Mouse (Mus musculus) neural tube, embryonic 15.5 days (tissue): Measurements from ENCODE around the gene Cemip2. TPM values are rescaled to one million over a fixed set of nuclear protein-coding genes. Genes with fewer than 3 reads are reported as not detected.
"Not testable (repeated sequence)": the region's sequence is repeated elsewhere in the genome, so short reads cannot be mapped to it uniquely, and the experiment has no call there.

Experiments used
- ATAC-seq: fragments of 200-750 bp; cut with Nextera tagmentation; 2 replicates; pipeline ENCODE4 v1.8.0; 2017; ENCODE audit warnings: mild to moderate bottlenecking, moderate TSS enrichment, moderate library complexity; ENCODE audit not compliant: low FRiP score
- H3K27ac ChIP-seq: fragments of 300-500 bp; sonication (generic); replicated peaks from 2 replicates; pipeline ENCODE4 v1.5.1; 2015; ENCODE audit warnings: mild to moderate bottlenecking, inconsistent platforms
- H3K27me3 ChIP-seq: fragments of 300-500 bp; sonication (generic); replicated peaks from 2 replicates; pipeline ENCODE4 v1.6.1; 2015; ENCODE audit warnings: inconsistent platforms
- H3K36me3 ChIP-seq: fragments of 300-500 bp; sonication (generic); 2 replicates; pipeline ENCODE4 v1.6.1; 2015; ENCODE audit warnings: inconsistent platforms
- H3K4me1 ChIP-seq: fragments of 300-500 bp; sonication (generic); 2 replicates; pipeline ENCODE4 v1.6.1; 2015; ENCODE audit warnings: inconsistent platforms
- H3K4me2 ChIP-seq: fragments of 300-500 bp; sonication (generic); 2 replicates; pipeline ENCODE4 v1.6.1; 2015; ENCODE audit warnings: inconsistent platforms, mild to moderate bottlenecking, moderate library complexity
- H3K4me3 ChIP-seq: fragments of 300-500 bp; sonication (generic); replicated peaks from 2 replicates; pipeline ENCODE4 v1.5.1; 2015; ENCODE audit warnings: mild to moderate bottlenecking, inconsistent platforms
- H3K9ac ChIP-seq: fragments of 300-500 bp; sonication (generic); replicated peaks from 2 replicates; pipeline ENCODE4 v1.6.1; 2015; ENCODE audit warnings: mild to moderate bottlenecking, inconsistent platforms
- H3K9me3 ChIP-seq: fragments of 300-500 bp; sonication (generic); replicated peaks from 2 replicates; pipeline ENCODE4 v1.6.1; 2016; ENCODE audit warnings: inconsistent platforms
- WGBS: fragments of 180-500 bp; shearing (Covaris S2); methylation state at CpG from one replicate; pipeline ENCODE4 v1.1.7; 2015; ENCODE audit warnings: mixed read lengths; 5-methylcytosine and 5-hydroxymethylcytosine counted together
- polyA plus RNA-seq: library from polyadenylated mRNA; unstranded; fragments of >200 nt; fragmentation: Nextera tagmentation; extraction: Ambion mirVana; gene quantifications from 2 replicates; pipeline ENCODE4 v1.2.1, GENCODE M21; 2015

The Cemip2 gene
- polyA plus RNA-seq, 1 experiment from 2014 or later = 16.0 TPM

- no peak overlapping the region for H3K9ac ChIP-seq
- no peaks in the 10 kb centered on the region for H3K9me3 ChIP-seq
- H3K27ac ChIP-seq = no peak overlapping the region
- H3K4me2 ChIP-seq = no peak overlapping the region
- no peak overlapping the region for H3K4me3 ChIP-seq
- 92% methylated on average over 12 of the region's 12 CpGs for WGBS
- peaks cover 37% of the 10 kb centered on the region for H3K36me3 ChIP-seq
- H3K27me3 ChIP-seq = no peaks in the 10 kb centered on the region
- ATAC-seq = no peak
- no peaks in the 10 kb centered on the region for H3K4me1 ChIP-seq
Observed at GRCm38 (mm10) chr19:21858846-21859521, 80.8 kb downstream of the Cemip2 start.

DNA sequence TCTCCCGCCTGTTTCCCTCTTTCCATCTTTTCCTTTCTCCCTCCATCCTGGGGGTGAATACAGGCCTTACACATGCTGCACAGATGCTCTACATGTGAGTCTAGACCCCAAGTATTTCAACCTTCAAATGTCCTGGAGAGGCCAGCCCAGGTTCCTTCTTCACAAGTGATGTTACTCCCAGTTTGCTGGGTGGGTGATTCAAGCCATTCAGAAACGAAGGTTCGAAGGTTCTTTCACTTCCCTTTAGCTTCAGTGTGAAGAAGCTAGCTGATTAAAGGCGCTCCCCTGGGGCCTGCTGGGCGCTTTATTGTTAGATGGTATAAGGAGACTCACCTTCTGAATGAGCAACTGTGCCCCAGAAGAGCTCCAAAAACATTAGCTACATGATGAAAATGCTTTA, 82.0 kb downstream of the Cemip2 start:
- Histone ChIP-seq H3K4me2 (no peak overlapping the region), H3K9ac (no peak overlapping the region), H3K27ac (no peak overlapping the region), H3K36me3 (peaks cover 27% of the 10 kb centered on the region), H3K27me3 (no peaks in the 10 kb centered on the region), H3K4me3 (no peak overlapping the region), H3K9me3 (no peaks in the 10 kb centered on the region), H3K4me1 (no peaks in the 10 kb centered on the region)
- ATAC-seq = no peak
- WGBS = 76% methylated on average over 5 of the region's 5 CpGs

GRCm38 (mm10) chr19:21860894-21861293, 82.8 kb downstream of the Cemip2 start:
- Histone ChIP-seq H3K36me3 (peaks cover 21% of the 10 kb centered on the region), H3K27me3 (no peaks in the 10 kb centered on the region), H3K4me2 (no peak overlapping the region), H3K4me3 (no peak overlapping the region), H3K27ac (no peak overlapping the region), H3K4me1 (no peaks in the 10 kb centered on the region), H3K9ac (no peak overlapping the region), H3K9me3 (no peaks in the 10 kb centered on the region)
- no peak for ATAC-seq
- 98% methylated on average over 6 of the region's 6 CpGs for WGBS

DNA sequence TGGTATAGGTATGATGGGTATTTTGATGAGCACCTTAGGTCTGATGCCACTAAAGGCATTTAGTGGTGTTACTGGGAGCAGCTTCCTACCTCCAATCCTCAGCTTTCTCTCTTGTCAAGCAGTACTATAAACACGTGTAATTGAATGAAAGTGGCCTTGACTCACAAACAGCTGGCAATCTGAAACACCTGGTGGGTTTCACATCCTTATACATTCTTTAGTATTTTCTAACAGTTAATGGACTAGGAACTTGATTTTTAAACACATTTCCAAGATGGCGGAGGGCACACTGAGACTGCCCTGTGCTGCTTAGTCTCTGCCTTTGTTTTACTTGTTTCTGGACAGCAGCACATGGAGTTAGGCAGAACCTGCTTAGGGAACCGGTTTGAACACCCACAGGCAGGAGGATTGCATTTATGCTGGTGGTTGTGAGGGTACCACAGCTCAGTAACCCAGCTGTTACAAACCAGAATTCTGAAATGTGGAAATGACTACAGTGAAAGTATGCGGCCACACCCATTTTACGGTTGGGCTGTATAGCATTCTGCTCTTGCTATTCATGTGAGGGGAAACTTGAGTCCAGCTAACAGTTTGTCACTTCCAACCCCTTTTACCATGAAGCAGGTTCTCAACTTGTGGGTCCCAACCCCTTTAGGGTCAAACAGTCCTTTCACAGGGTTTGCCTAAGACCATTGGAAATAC, 84.3 kb downstream of the Cemip2 start:
- ATAC-seq = no peak
- no peaks in the 10 kb centered on the region for H3K27me3 ChIP-seq
- H3K36me3 ChIP-seq = peaks cover 9% of the 10 kb centered on the region
- H3K4me1 ChIP-seq = no peaks in the 10 kb centered on the region
- no peak overlapping the region for H3K4me2 ChIP-seq
- no peak overlapping the region for H3K27ac ChIP-seq
- no peak overlapping the region for H3K9ac ChIP-seq
- H3K9me3 ChIP-seq = no peaks in the 10 kb centered on the region
- no peak overlapping the region for H3K4me3 ChIP-seq
- WGBS = 84% methylated on average over 5 of the region's 5 CpGs

DNA sequence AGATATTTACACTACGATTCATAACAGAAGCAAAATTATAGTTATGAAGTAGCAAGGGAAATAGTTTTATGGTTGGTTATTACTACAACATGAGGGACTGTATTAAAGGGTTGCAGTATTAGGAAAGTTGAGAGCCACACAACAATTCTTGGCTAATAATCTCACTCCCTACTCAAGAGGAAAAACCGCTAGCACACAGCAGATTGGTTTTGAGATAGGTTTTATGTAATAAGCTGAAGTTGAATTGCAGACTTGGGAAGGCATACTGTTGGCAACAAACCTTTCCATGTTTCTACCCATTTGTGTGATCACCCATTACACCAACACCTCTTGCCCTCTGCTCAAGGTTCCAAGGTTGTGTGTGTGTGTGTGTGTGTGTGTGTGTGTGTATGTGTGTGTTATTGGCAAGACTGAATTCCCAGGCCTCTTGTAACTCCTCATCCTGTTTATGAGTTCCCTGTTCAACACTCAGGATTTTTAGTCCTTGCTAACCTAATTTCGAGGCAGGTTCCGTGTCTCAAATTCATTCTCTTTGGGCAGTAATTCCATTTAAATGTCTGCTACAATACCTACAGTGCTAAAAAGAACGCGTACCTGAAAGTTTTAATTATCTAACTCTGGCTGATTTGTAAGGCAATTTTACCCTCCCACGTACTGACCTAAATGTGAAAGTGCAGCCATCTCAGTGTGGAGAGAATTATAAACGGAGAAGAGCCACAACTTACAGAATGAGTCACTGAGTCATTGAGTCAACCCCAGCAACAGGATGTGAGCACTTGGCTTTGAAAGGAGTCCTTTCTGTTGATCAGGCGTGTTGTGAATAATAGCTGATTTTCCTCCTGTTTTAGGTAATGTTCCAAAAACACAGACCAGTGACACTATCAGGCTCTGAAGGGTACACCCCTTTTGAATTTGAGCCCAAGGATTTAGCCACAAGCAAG, 85.1 kb downstream of the Cemip2 start:
- Histone ChIP-seq H3K4me1 (no peaks in the 10 kb centered on the region), H3K9me3 (no peaks in the 10 kb centered on the region), H3K27me3 (no peaks in the 10 kb centered on the region), H3K9ac (no peak overlapping the region), H3K4me2 (no peak overlapping the region), H3K36me3 (0 out of 2 replicates have a peak, but pooled peaks cover 6% of the 10 kb centered on the region), H3K27ac (no peak overlapping the region), H3K4me3 (no peak overlapping the region)
- 86% methylated on average over 9 of the region's 9 CpGs for WGBS
- ATAC-seq = no peak

DNA sequence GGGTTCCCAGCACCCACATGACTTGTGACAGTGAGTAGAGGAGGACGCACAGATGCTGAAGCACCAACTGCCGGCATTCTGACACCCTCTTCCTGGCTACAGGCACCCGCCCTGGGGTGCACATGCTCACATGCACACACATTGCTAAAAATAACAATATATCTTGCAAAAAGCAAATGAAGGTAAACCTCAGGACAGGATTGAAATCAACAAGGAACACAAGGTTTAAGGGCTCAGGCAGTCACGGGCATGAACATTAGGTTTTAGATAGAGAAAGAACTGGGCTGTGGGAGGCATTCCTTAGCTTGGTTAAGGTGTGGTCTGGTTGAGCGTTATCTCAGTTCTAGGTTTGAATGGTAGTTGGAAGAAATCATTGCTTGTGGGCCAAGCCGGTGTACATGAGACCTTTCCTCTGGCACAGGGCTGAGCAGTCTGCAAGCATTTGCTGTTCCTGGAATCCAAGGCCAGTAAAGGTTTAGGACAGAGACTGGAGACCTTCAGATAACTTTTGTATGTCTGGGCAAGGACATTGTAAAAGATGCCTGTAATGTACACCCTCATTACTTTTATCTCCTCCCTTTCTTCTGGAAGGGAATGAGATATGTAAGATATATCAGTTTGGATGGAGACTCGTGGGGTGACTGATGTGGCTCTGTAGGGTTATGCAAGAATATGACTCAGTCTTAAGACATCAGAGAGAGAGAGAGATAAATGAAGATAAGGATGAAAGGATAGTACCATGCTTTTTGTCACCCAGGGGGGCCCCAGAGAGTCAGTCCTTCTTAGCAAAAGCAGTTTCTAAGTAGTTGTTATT, 87.3 kb downstream of the Cemip2 start:
- no peak for ATAC-seq
- Histone ChIP-seq H3K27ac (no peak overlapping the region), H3K9ac (no peak overlapping the region), H3K36me3 (no peaks in the 10 kb centered on the region), H3K4me1 (no peaks in the 10 kb centered on the region), H3K27me3 (no peaks in the 10 kb centered on the region), H3K4me2 (no peak overlapping the region), H3K9me3 (no peaks in the 10 kb centered on the region), H3K4me3 (no peak overlapping the region)
- 90% methylated on average over 7 of the region's 7 CpGs for WGBS

- Histone ChIP-seq H3K4me1 (no peaks in the 10 kb centered on the region), H3K36me3 (no peaks in the 10 kb centered on the region), H3K4me3 (no peak overlapping the region), H3K9ac (no peak overlapping the region), H3K27ac (no peak overlapping the region), H3K9me3 (no peaks in the 10 kb centered on the region), H3K27me3 (no peaks in the 10 kb centered on the region), H3K4me2 (no peak overlapping the region)
- no peak for ATAC-seq
Observed at GRCm38 (mm10) chr19:21866094-21866493, 88.0 kb downstream of the Cemip2 start.

DNA sequence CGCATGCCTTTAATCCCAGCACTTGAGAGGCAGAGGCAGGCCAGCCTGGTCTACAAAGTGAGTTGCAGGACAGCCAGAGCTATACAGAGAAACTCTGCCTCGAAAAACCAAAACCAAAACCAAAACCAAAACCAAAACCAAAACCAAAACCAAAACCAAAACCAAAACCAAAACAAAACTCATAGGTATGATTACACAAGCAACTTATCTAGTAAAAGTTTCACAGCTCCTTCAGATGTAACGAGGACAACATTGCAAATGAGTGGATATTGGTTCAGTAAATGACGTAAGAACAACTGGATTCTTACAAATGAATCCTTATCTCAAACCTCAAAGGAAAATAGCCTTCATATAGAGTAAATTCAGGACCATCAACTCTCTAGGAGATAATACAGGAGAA, 88.6 kb downstream of the Cemip2 start:
- H3K36me3 ChIP-seq = not testable (repeated sequence)

GRCm38 (mm10) chr19:21868471-21868870, 90.3 kb downstream of the Cemip2 start:
- Histone ChIP-seq H3K9me3 (no peaks in the 10 kb centered on the region), H3K27me3 (no peaks in the 10 kb centered on the region), H3K9ac (no peak overlapping the region), H3K4me1 (no peaks in the 10 kb centered on the region), H3K4me2 (no peak overlapping the region), H3K27ac (no peak overlapping the region), H3K36me3 (no peaks in the 10 kb centered on the region), H3K4me3 (no peak overlapping the region)
- 83% methylated on average over 2 of the region's 2 CpGs for WGBS
- no peak for ATAC-seq

More for the DNA sequence above, 88.6 kb downstream of the Cemip2 start:
- H3K4me1 ChIP-seq, ATAC-seq, H3K27me3 ChIP-seq, H3K9me3 ChIP-seq, H3K4me3 ChIP-seq, H3K27ac ChIP-seq, H3K4me2 ChIP-seq, H3K9ac ChIP-seq: not testable (repeated sequence)
- 91% methylated on average over 4 of the region's 4 CpGs for WGBS

DNA sequence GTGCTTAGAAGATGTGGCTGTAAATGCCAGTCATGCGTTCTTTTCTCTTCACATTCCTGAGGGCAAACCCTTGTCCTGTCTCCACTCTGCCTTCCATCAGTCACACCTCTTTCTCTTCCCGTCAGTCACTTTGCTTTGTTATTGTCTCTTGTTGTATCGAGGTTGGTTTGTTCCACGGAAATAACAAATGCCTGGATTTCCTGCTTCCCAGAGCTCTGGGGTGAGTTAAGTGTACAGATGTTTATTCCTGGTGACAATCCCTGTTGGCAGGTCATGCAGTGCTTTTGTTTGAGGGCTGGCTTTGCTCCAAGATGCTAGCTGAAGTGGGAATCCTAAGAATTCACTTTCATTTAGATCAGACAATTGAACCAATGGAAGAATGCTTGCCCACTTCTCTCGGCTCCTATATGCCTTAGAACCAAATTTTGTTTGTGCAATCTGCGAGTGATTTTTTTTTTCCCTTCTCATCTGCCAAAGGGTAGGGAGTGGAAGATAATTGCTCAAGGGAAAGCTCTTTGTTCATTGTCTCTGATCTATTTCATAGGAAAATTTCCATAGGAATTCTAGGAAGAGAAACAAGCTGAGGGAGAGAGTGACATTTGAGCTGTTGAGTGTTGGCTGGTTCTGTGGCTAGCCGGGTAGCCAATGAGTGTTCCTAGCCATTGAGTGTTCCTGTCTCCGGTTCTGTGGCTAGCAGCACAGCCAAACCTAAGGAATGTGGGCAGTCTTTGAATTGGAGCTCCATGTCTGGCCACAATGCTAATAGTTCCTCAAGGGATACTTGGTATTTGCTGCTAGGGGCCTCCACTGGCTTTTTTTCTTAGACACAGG, 104.2 kb downstream of the Cemip2 start:
- WGBS = 24% methylated on average over 8 of the region's 8 CpGs
- no peak overlapping the region for H3K27ac ChIP-seq

More for the DNA sequence above, 104.2 kb downstream of the Cemip2 start:
- Histone ChIP-seq H3K9me3 (no peaks in the 10 kb centered on the region), H3K9ac (no peak overlapping the region), H3K4me1 (no peaks in the 10 kb centered on the region), H3K4me3 (no peak overlapping the region), H3K36me3 (no peaks in the 10 kb centered on the region), H3K27me3 (no peaks in the 10 kb centered on the region), H3K4me2 (no peak overlapping the region)
- no peak for ATAC-seq
